Mouse (Mus musculus) megakaryocyte, embryonic 14.5 days (primary cell): ENCODE results near the gene Cmya5.

Experiments
- FLI1 ChIP-seq: IDR thresholded peaks from 2 replicates; pipeline ENCODE4 v1.6.1; 2012; ENCODE audit warnings: low read length, inconsistent platforms, mixed read lengths
- GATA1 ChIP-seq: IDR thresholded peaks from 3 replicates; pipeline ENCODE4 v1.6.1; 2012; ENCODE audit warnings: mixed read lengths, low read length, inconsistent platforms, borderline replicate concordance

- TF ChIP-seq GATA1 (no peak), FLI1 (no peak)
These were observed 9.0 kb downstream of the Cmya5 start for GRCm38 (mm10) chr13:93135501-93135900.
